ENCODE assay signal across 12 mouse cellular contexts in genomic region chr7:145127180-145127579, GRCm38 (mm10).
DNase-seq lines count a peak whose midpoint lies in the region; ATAC-seq lines count a peak whose summit lies in the region.
"Had no signal": no experiment of that assay in that cellular context is flagged by ENCODE, and none has a peak within 500 bp of the region (broad histone marks: within the 10 kb centered on the region; RNA-seq: fewer than 3 reads in every experiment).

No protein-coding gene starts in this region.

- H3K4me2 ChIP-seq in heart, embryonic 14.5 days (ENCODE audit: low read length): no peak overlapping the region
- H3K4me2 ChIP-seq in intestine, embryonic 16.5 days (ENCODE audit: low read depth, low read length): no peak overlapping the region
- H3K4me2 ChIP-seq in forebrain, embryonic 12.5 days: no peak overlapping the region
- H3K4me2 ChIP-seq in midbrain, embryonic 16.5 days (ENCODE audit: low read length): no peak overlapping the region

- peak overlapping the region; percentile 76 to 83; a peak in 2 of 4 replicates for H3K27ac ChIP-seq in heart, embryonic 14.5 days (replicated peaks in 1 of 2; ENCODE audit: control insufficient read depth in 1 of 2, insufficient read depth in 1 of 2, low read depth in 2 of 2, low read length in 2 of 2)
- no peak overlapping the region for H3K27ac ChIP-seq in intestine, embryonic 16.5 days (ENCODE audit: low read length)
- no peak overlapping the region for H3K27ac ChIP-seq in forebrain, embryonic 12.5 days
- H3K27ac ChIP-seq in midbrain, embryonic 16.5 days (ENCODE audit: low read length): no peak overlapping the region
- H3K27ac ChIP-seq: liver, embryonic 14.5 days had no signal

- no peak for DNase-seq in heart, postnatal 4 days
- peak; percentile 55 for DNase-seq in ZHBTc4 (ENCODE audit: low read depth, low spot score)
- DNase-seq in kidney, postnatal 36 days: peak; percentile 83 to 88
- DNase-seq in cerebellum, adult 9-10 months: no peak
- DNase-seq: adrenal gland, postnatal 14 days; cerebellum, adult 2 months had no signal

- H3K9me3 ChIP-seq in heart, embryonic 14.5 days (ENCODE audit: control insufficient read depth, low read length): no peaks in the 10 kb centered on the region
- H3K9me3 ChIP-seq in intestine, embryonic 16.5 days (ENCODE audit: control insufficient read depth, low read length): no peaks in the 10 kb centered on the region
- 0 out of 2 replicates have a peak, but pooled peaks cover 4% of the 10 kb centered on the region for H3K9me3 ChIP-seq in forebrain, embryonic 12.5 days
- H3K9me3 ChIP-seq in midbrain, embryonic 16.5 days (replicated peaks; ENCODE audit: control insufficient read depth, low read length, poor library complexity, severe bottlenecking): no peaks in the 10 kb centered on the region

- no peak overlapping the region for H3K4me3 ChIP-seq in heart, embryonic 14.5 days (ENCODE audit: control insufficient read depth in 1 of 2, insufficient read depth in 1 of 2, low read depth in 1 of 2, low read length in 2 of 2)
- H3K4me3 ChIP-seq in intestine, embryonic 16.5 days (ENCODE audit: low read length): no peak overlapping the region
- H3K4me3 ChIP-seq in forebrain, embryonic 12.5 days (replicated peaks): no peak overlapping the region
- no peak overlapping the region for H3K4me3 ChIP-seq in midbrain, embryonic 16.5 days (ENCODE audit: low read depth, low read length)

- WGBS in heart, embryonic 14.5 days: 61% methylated on average over 4 of the region's 4 CpGs
- WGBS in intestine, embryonic 16.5 days: 35% methylated on average over 4 of the region's 4 CpGs
- 36% methylated on average over 4 of the region's 4 CpGs for WGBS in forebrain, embryonic 12.5 days
- 35% methylated on average over 4 of the region's 4 CpGs for WGBS in midbrain, embryonic 16.5 days

- H3K9ac ChIP-seq in heart, embryonic 14.5 days (ENCODE audit: low read length): no peak overlapping the region
- no peak overlapping the region for H3K9ac ChIP-seq in intestine, embryonic 16.5 days (ENCODE audit: low read depth, low read length)
- no peak overlapping the region for H3K9ac ChIP-seq in forebrain, embryonic 12.5 days
- H3K9ac ChIP-seq in midbrain, embryonic 16.5 days (ENCODE audit: low read depth, low read length): no peak overlapping the region
- H3K9ac ChIP-seq: liver, embryonic 14.5 days had no signal

- no peaks in the 10 kb centered on the region for H3K36me3 ChIP-seq in heart, embryonic 14.5 days (ENCODE audit: control insufficient read depth, insufficient read depth, low read length)
- H3K36me3 ChIP-seq in intestine, embryonic 16.5 days (ENCODE audit: control insufficient read depth, insufficient read depth, low read length): no peaks in the 10 kb centered on the region
- H3K36me3 ChIP-seq in forebrain, embryonic 12.5 days (replicated peaks): no peaks in the 10 kb centered on the region
- no peaks in the 10 kb centered on the region for H3K36me3 ChIP-seq in midbrain, embryonic 16.5 days (ENCODE audit: control insufficient read depth, insufficient read depth, low read length)

- H3K4me1 ChIP-seq in heart, embryonic 14.5 days (ENCODE audit: control insufficient read depth in 2 of 2, insufficient read depth in 2 of 2, low read length in 2 of 2): peaks cover 19 to 22% of the 10 kb centered on the region in 2 experiments
- H3K4me1 ChIP-seq in intestine, embryonic 16.5 days (ENCODE audit: control insufficient read depth, insufficient read depth, low read length): peaks cover 6% of the 10 kb centered on the region; the same call in 1 of the 2 replicates
- H3K4me1 ChIP-seq in forebrain, embryonic 12.5 days: peaks cover 18% of the 10 kb centered on the region
- H3K4me1 ChIP-seq in midbrain, embryonic 16.5 days (ENCODE audit: control insufficient read depth, insufficient read depth, low read length): no peaks in the 10 kb centered on the region

- ATAC-seq in heart, embryonic 14.5 days (ENCODE audit: insufficient number of reproducible peaks, insufficient read depth, low FRiP score, low read depth): no peak
- ATAC-seq in intestine, embryonic 16.5 days: peak; percentile 70
- ATAC-seq in forebrain, embryonic 12.5 days (ENCODE audit: low FRiP score): no peak
- ATAC-seq in midbrain, embryonic 16.5 days: no peak
- ATAC-seq: Patski had no signal

- no peaks in the 10 kb centered on the region for H3K27me3 ChIP-seq in heart, embryonic 14.5 days (ENCODE audit: control insufficient read depth, insufficient read depth, low read length)
- H3K27me3 ChIP-seq in intestine, embryonic 16.5 days (replicated peaks; ENCODE audit: control insufficient read depth, insufficient read depth, low read length): no peaks in the 10 kb centered on the region
- H3K27me3 ChIP-seq in forebrain, embryonic 12.5 days: no peaks in the 10 kb centered on the region
- no peaks in the 10 kb centered on the region for H3K27me3 ChIP-seq in midbrain, embryonic 16.5 days (ENCODE audit: control insufficient read depth, insufficient read depth, low read depth, low read length)
- H3K27me3 ChIP-seq: Patski had no signal

Comparison
In these comparisons a context has a peak if more than half of its experiments do, and no peak if none do; other contexts are left out.
1. H3K27ac ChIP-seq: peak in heart, embryonic 14.5 days (2 of 2); none in intestine, embryonic 16.5 days (single experiment), forebrain, embryonic 12.5 days (single experiment) and midbrain, embryonic 16.5 days (single experiment).
2. DNase-seq: peak in ZHBTc4 (single experiment) and kidney, postnatal 36 days (2 of 2); none in heart, postnatal 4 days (single experiment) and cerebellum, adult 9-10 months (single experiment).